Mouse (Mus musculus) limb, embryonic 13.5 days (tissue): ENCODE results near the gene Loxl1. TPM values are rescaled to one million over a fixed set of nuclear protein-coding genes. Genes with fewer than 3 reads are reported as not detected.
A peak's percentile ranks its signal among the peaks of the same experiment; 100 is the strongest.

ENCODE experiments used
- ATAC-seq: fragments of 200-750 bp; cut with Nextera tagmentation; 2 replicates; pipeline ENCODE4 v1.8.0; 2017; ENCODE audit warnings: low read depth, moderate number of reproducible peaks, moderate TSS enrichment; ENCODE audit not compliant: low FRiP score
- H3K27ac ChIP-seq: fragments of 300-500 bp; sonication (generic); 2 replicates; pipeline ENCODE4 v1.5.1; 2015; ENCODE audit warnings: inconsistent platforms, mild to moderate bottlenecking, moderate library complexity
- H3K27me3 ChIP-seq: fragments of 300-500 bp; sonication (generic); 2 replicates; pipeline ENCODE4 v1.6.1; 2015; ENCODE audit warnings: mild to moderate bottlenecking, inconsistent platforms
- H3K36me3 ChIP-seq: fragments of 300-500 bp; sonication (generic); 2 replicates; pipeline ENCODE4 v1.6.1; 2015; ENCODE audit warnings: inconsistent platforms, mild to moderate bottlenecking, moderate library complexity
- H3K4me1 ChIP-seq: fragments of 300-500 bp; sonication (generic); 2 replicates; pipeline ENCODE4 v1.6.1; 2015; ENCODE audit warnings: inconsistent platforms
- H3K4me2 ChIP-seq: fragments of 300-500 bp; sonication (generic); replicated peaks from 2 replicates; pipeline ENCODE4 v1.6.1; 2015; ENCODE audit warnings: inconsistent platforms, mild to moderate bottlenecking, moderate library complexity
- H3K4me3 ChIP-seq: fragments of 300-500 bp; sonication (generic); 2 replicates; pipeline ENCODE4 v1.5.1; 2015; ENCODE audit warnings: moderate library complexity, mild to moderate bottlenecking, inconsistent platforms
- H3K9ac ChIP-seq: fragments of 300-500 bp; sonication (generic); 2 replicates; pipeline ENCODE4 v1.6.1; 2015; ENCODE audit warnings: mild to moderate bottlenecking, inconsistent platforms
- H3K9me3 ChIP-seq: fragments of 300-500 bp; sonication (generic); 2 replicates; pipeline ENCODE4 v1.6.1; 2016; ENCODE audit warnings: inconsistent platforms
- WGBS: fragments of 180-500 bp; shearing (Covaris S2); methylation state at CpG from one replicate; pipeline ENCODE4 v1.1.7; 2015; 5-methylcytosine and 5-hydroxymethylcytosine counted together
- polyA plus RNA-seq: library from polyadenylated mRNA; unstranded; fragments of >200 nt; fragmentation: Nextera tagmentation; extraction: Ambion mirVana; gene quantifications from 2 replicates; pipeline ENCODE4 v1.2.1, GENCODE M21; 2015

Loxl1 gene
- polyA plus RNA-seq, 1 experiment from 2014 or later: 51.3 TPM

GRCm38 (mm10) chr9:58289090-58289489 lies 23.9 kb downstream of the Loxl1 start:
- H3K9me3 ChIP-seq: no peaks in the 10 kb centered on the region
- H3K4me1 ChIP-seq: no peaks in the 10 kb centered on the region
- H3K36me3 ChIP-seq: peaks cover 61% of the 10 kb centered on the region
- H3K9ac ChIP-seq: 0 out of 2 replicates have a peak overlapping the region, but pooled peaks have one; percentile 13
- H3K27me3 ChIP-seq: no peaks in the 10 kb centered on the region
- no peak overlapping the region for H3K27ac ChIP-seq
- no peak for ATAC-seq
- H3K4me3 ChIP-seq: no peak overlapping the region
- no peak overlapping the region for H3K4me2 ChIP-seq
- WGBS: 73% methylated on average over 1 of the region's 1 CpGs

DNA sequence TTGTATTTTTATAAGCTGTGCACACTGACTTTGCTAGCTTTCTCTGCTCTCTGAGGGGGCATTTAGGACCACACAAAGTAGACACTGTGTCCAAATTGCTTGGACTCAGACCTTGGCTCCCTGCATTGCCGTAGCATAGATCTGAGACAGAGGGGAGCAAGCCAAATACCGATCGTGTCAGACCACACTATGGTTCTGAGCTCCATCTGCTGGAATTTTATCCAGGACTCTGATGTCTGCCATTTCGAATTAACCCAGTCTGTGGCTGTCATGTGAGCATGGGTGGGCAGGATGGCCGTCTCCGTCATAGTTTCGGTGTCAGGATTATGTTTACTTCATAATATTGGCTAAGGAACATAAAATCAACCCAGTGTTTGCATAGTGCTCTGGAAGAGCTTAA lies 29.6 kb downstream of the Loxl1 start:
- Histone ChIP-seq H3K4me2 (no peak overlapping the region), H3K9ac (no peak overlapping the region), H3K9me3 (no peaks in the 10 kb centered on the region), H3K4me1 (0 out of 2 replicates have a peak, but pooled peaks cover 14% of the 10 kb centered on the region), H3K4me3 (no peak overlapping the region), H3K27ac (peak overlapping the region; percentile 39; the same call in 1 of the 2 replicates), H3K36me3 (peaks cover 14% of the 10 kb centered on the region), H3K27me3 (no peaks in the 10 kb centered on the region)
- WGBS: 50% methylated on average over 7 of the region's 7 CpGs
- no peak for ATAC-seq

DNA sequence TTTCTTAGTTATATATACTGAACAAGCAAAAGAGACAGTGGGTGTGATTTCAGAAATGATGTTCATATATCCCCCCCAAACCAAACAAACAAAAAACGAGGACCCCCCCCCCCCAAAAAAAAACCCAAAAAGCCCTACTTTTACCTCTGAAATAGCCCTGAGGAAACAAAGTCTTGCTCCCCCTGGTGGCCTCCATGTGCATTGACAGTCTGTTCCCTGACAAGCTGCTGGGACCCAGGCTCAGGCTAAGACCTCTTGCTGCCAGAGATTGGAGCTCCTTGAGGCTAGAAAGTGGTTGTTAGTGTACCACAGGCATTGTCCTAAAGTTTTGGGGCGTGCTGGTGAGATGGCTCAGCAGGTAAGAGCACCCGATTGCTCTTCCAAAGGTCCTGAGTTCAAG lies 31.4 kb downstream of the Loxl1 start:
- 0 out of 2 replicates have a peak, but pooled peaks cover 14% of the 10 kb centered on the region for H3K4me1 ChIP-seq
- no peak for ATAC-seq
- H3K9me3 ChIP-seq: no peaks in the 10 kb centered on the region
- no peak overlapping the region for H3K27ac ChIP-seq
- no peaks in the 10 kb centered on the region for H3K36me3 ChIP-seq
- no peaks in the 10 kb centered on the region for H3K27me3 ChIP-seq
- no peak overlapping the region for H3K4me2 ChIP-seq
- 53% methylated on average over 3 of the region's 3 CpGs for WGBS
- no peak overlapping the region for H3K4me3 ChIP-seq
- H3K9ac ChIP-seq: no peak overlapping the region

- Histone ChIP-seq H3K4me1 (peaks cover 22% of the 10 kb centered on the region), H3K36me3 (no peaks in the 10 kb centered on the region), H3K4me2 (no peak overlapping the region; the same call in 1 of the 2 replicates), H3K9me3 (no peaks in the 10 kb centered on the region), H3K9ac (no peak overlapping the region), H3K27me3 (no peaks in the 10 kb centered on the region), H3K27ac (no peak overlapping the region), H3K4me3 (no peak overlapping the region)
- WGBS: 36% methylated on average over 9 of the region's 9 CpGs
- peak; percentile 30; the same call in 1 of the 2 replicates for ATAC-seq
Measured at GRCm38 (mm10) chr9:58280259-58281109, 32.5 kb downstream of the Loxl1 start.

DNA sequence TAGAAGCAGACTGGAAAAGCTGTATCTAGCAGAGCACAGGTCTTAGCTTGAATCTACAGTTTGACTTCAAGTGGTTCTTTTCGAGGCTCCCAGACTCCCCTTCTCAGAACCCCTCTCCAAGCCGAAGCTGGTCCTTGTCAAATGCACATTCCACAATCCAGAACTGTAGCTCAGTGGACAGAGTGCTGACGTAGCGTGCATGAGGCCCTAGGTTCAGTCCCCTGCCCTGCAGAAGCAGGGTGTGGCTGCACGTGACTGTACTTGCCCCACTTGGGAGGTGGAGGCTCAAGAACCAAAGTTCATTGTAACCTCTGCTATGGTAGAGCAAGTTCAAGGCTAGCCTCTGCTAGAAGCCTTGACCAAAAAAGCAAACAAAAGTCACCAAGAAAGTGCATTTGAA lies 33.2 kb downstream of the Loxl1 start:
- no peak overlapping the region for H3K4me2 ChIP-seq
- H3K27ac ChIP-seq: no peak overlapping the region
- H3K27me3 ChIP-seq: no peaks in the 10 kb centered on the region
- ATAC-seq: no peak
- no peak overlapping the region for H3K9ac ChIP-seq
- no peaks in the 10 kb centered on the region for H3K9me3 ChIP-seq
- peaks cover 29% of the 10 kb centered on the region for H3K4me1 ChIP-seq
- no peak overlapping the region for H3K4me3 ChIP-seq
- H3K36me3 ChIP-seq: no peaks in the 10 kb centered on the region
- WGBS: 67% methylated on average over 5 of the region's 5 CpGs

GRCm38 (mm10) chr9:58278821-58279723 lies 33.9 kb downstream of the Loxl1 start:
- H3K9ac ChIP-seq: no peak overlapping the region
- no peaks in the 10 kb centered on the region for H3K36me3 ChIP-seq
- H3K4me2 ChIP-seq: no peak overlapping the region
- ATAC-seq: no peak
- no peaks in the 10 kb centered on the region for H3K27me3 ChIP-seq
- H3K27ac ChIP-seq: no peak overlapping the region
- WGBS: 61% methylated on average over 4 of the region's 4 CpGs
- H3K4me1 ChIP-seq: peaks cover 36% of the 10 kb centered on the region
- H3K9me3 ChIP-seq: no peaks in the 10 kb centered on the region
- H3K4me3 ChIP-seq: no peak overlapping the region

DNA sequence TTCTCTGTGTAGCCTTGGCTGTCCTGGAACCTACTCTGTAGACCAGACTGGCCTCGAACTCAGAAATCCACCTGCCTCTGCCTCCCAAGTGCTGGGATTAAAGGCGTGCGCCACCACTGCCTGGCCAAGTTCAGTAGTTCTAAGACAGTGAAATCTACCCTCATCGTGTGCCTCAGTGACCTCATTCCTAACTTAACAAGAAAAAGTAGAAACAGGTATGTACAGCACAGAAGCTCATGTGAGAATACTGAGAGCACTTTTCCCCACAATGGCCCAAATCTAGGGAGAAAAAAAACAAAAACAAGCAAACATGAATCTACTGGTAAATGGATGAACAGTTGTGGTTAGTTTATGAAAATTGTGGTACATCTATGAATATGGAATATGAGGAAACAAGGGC lies 34.7 kb downstream of the Loxl1 start:
- peaks cover 33% of the 10 kb centered on the region for H3K4me1 ChIP-seq
- WGBS: 86% methylated on average over 4 of the region's 4 CpGs
- H3K9me3 ChIP-seq: no peaks in the 10 kb centered on the region
- H3K27me3 ChIP-seq: no peaks in the 10 kb centered on the region
- no peak overlapping the region for H3K27ac ChIP-seq
- no peak overlapping the region for H3K4me3 ChIP-seq
- no peak overlapping the region for H3K9ac ChIP-seq
- no peak for ATAC-seq
- H3K4me2 ChIP-seq: no peak overlapping the region
- no peaks in the 10 kb centered on the region for H3K36me3 ChIP-seq

DNA sequence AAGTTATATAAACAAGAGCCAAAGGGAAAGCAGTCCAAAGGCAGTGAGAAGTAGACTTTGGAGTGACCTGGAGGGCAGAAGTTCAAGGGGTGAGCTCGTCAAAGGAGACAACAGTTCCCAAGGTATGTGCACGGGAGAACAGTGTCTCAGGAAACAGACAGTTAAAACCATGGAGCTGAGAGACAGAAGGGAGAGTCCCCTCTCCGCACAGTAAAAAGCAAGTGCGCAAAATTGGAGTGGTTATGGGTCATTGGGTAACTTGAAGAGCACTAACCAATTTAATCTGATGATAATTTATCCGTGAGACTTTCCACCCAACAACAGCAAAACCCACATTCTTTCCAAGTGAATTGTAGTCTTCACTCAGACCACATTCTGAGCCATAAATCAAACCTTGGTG lies 36.6 kb downstream of the Loxl1 start:
- H3K9me3 ChIP-seq: no peaks in the 10 kb centered on the region
- no peak for ATAC-seq

DNA sequence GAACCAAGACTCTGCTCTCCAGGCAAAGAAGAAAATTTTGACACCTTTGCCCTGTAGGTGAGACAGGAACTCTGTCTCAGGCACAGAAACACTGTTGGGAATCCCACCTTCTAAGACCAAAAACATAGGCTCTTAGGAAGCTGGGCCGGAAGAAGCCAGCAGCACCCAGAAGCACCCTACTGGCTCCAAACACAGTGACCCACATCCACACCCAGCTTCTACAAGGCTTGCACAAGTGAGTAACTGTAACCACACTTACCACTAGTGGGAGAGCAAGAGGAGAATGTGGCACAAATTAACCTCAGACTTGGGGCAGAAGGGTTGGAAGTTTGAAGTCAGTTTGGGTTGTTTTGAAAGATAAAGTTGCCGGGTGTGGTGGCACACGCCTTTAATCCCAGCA lies 37.2 kb downstream of the Loxl1 start:
- 75% methylated on average over 3 of the region's 3 CpGs for WGBS
- peak overlapping the region; percentile 42 for H3K4me2 ChIP-seq
- H3K9ac ChIP-seq: peak overlapping the region; percentile 36; the same call in 1 of the 2 replicates
- peak overlapping the region; percentile 83 for H3K27ac ChIP-seq
- H3K27me3 ChIP-seq: no peaks in the 10 kb centered on the region
- H3K4me1 ChIP-seq: peaks cover 30% of the 10 kb centered on the region
- H3K4me3 ChIP-seq: no peak overlapping the region
- H3K9me3 ChIP-seq: no peaks in the 10 kb centered on the region
- no peaks in the 10 kb centered on the region for H3K36me3 ChIP-seq
- no peak for ATAC-seq

More for the DNA sequence above, 36.6 kb downstream of the Loxl1 start:
- no peak overlapping the region for H3K9ac ChIP-seq
- no peaks in the 10 kb centered on the region for H3K27me3 ChIP-seq
- no peak overlapping the region for H3K4me3 ChIP-seq
- H3K4me1 ChIP-seq: peaks cover 30% of the 10 kb centered on the region
- WGBS: 66% methylated on average over 5 of the region's 5 CpGs
- H3K4me2 ChIP-seq: no peak overlapping the region
- H3K27ac ChIP-seq: no peak overlapping the region
- H3K36me3 ChIP-seq: no peaks in the 10 kb centered on the region

GRCm38 (mm10) chr9:58275115-58275774 lies 37.7 kb downstream of the Loxl1 start:
- Histone ChIP-seq H3K4me2 (peak overlapping the region; percentile 42), H3K9me3 (no peaks in the 10 kb centered on the region), H3K27me3 (no peaks in the 10 kb centered on the region), H3K4me3 (no peak overlapping the region), H3K9ac (peak overlapping the region; percentile 36; the same call in 1 of the 2 replicates), H3K4me1 (peaks cover 25% of the 10 kb centered on the region), H3K36me3 (no peaks in the 10 kb centered on the region), H3K27ac (peak overlapping the region; percentile 83)
- 14% methylated on average over 8 of the region's 8 CpGs for WGBS
- peak; percentile 88 for ATAC-seq

DNA sequence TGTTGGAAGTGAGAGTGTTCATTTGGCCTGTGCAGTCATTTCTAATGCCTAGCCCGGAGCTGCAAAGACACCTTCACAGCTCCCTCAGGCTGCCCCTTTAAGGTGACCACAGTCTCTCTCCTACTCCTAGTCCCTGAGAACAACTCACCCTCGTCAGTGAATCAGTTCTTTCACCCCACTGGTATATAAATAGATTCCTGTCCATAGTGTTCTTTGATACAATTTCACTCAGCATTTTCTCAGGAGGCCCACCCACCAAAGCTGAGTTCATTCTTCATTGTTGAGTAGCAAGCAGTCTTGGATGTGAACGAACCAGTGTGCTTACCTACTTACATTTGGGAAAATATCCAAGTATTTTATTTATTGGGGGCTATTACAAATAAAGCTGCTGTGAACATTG lies 38.4 kb downstream of the Loxl1 start:
- 37% methylated on average over 3 of the region's 3 CpGs for WGBS
- ATAC-seq: no peak
- H3K4me1 ChIP-seq: peaks cover 24% of the 10 kb centered on the region
- no peaks in the 10 kb centered on the region for H3K9me3 ChIP-seq
- H3K4me3 ChIP-seq: no peak overlapping the region
- H3K9ac ChIP-seq: no peak overlapping the region
- H3K36me3 ChIP-seq: no peaks in the 10 kb centered on the region
- H3K27ac ChIP-seq: peak overlapping the region; percentile 83; the same call in 1 of the 2 replicates
- peak overlapping the region; percentile 42; the same call in 1 of the 2 replicates for H3K4me2 ChIP-seq
- no peaks in the 10 kb centered on the region for H3K27me3 ChIP-seq
